Mouse (Mus musculus): ENCODE measurements around the gene Glp2r. TPM values are rescaled to one million over a fixed set of nuclear protein-coding genes. Genes with fewer than 3 reads are reported as not detected.
A peak's percentile ranks its signal among the peaks of the same experiment; 100 is the strongest.

Glp2r gene
- under 1 TPM; 0.43 to 0.54 TPM for total RNA-seq (2021)
- long read RNA-seq, partial matches to known transcripts = 0 of 401 reads
- long read RNA-seq, other reads (novel, unspliced or antisense) = 401 of 401 reads

- no peak for DNase-seq (ENCODE audit: low spot score in 2 of 2)
Observed at GRCm38 (mm10) chr11:67771053-67771452, at the start of gene Glp2r. Gene Glp2r (minus strand): TSS chr11:67771153.

- DNase-seq (ENCODE audit: low spot score in 2 of 2) = peak; percentile 72 to 78
Observed at GRCm38 (mm10) chr11:67820221-67820620, 49.3 kb upstream of the Glp2r start.

GRCm38 (mm10) chr11:67819604-67820003 lies 48.7 kb upstream of the Glp2r start:
- peak; percentile 67 to 72 for DNase-seq (ENCODE audit: low spot score in 2 of 2)

- no peak for DNase-seq (ENCODE audit: low spot score in 2 of 2)
Observed at GRCm38 (mm10) chr11:67811535-67811934, 40.6 kb upstream of the Glp2r start.

- no peak for DNase-seq (ENCODE audit: low spot score in 2 of 2)
Observed at GRCm38 (mm10) chr11:67808051-67808450, 37.1 kb upstream of the Glp2r start.

- no peak for DNase-seq (ENCODE audit: low spot score in 2 of 2)
Observed at GRCm38 (mm10) chr11:67806832-67807597, 36.1 kb upstream of the Glp2r start.

- DNase-seq (ENCODE audit: low spot score in 2 of 2) = no peak
Observed at GRCm38 (mm10) chr11:67805538-67805937, 34.6 kb upstream of the Glp2r start.

- DNase-seq (ENCODE audit: low spot score in 2 of 2) = no peak
Observed at GRCm38 (mm10) chr11:67801169-67801568, 30.2 kb upstream of the Glp2r start.

GRCm38 (mm10) chr11:67800130-67800723 lies 29.3 kb upstream of the Glp2r start:
- DNase-seq (ENCODE audit: low spot score in 2 of 2) = no peak

- DNase-seq (ENCODE audit: low spot score in 2 of 2) = no peak
Observed at GRCm38 (mm10) chr11:67797931-67798330, 27.0 kb upstream of the Glp2r start, which contains the start of gene Dhrs7c. Gene Dhrs7c (plus strand): TSS chr11:67798187.

- no peak for DNase-seq (ENCODE audit: low spot score in 2 of 2)
Observed at GRCm38 (mm10) chr11:67790182-67790581, 19.2 kb upstream of the Glp2r start.

GRCm38 (mm10) chr11:67774379-67774778 lies 3.4 kb upstream of the Glp2r start, which contains the start of gene Gsg1l2:
Gene Gsg1l2 (plus strand): TSS chr11:67774608.
- DNase-seq (ENCODE audit: low spot score in 2 of 2) = no peak

GRCm38 (mm10) chr11:67772577-67772976 lies 1.6 kb upstream of the Glp2r start:
- peak; percentile 62 to 63 for DNase-seq (ENCODE audit: low spot score in 2 of 2)

GRCm38 (mm10) chr11:67771691-67772090 lies 738 bp upstream of the Glp2r start:
- no peak for DNase-seq (ENCODE audit: low spot score in 2 of 2)

GRCm38 (mm10) chr11:67757373-67758167 lies 13.4 kb downstream of the Glp2r start:
- no peak for DNase-seq (ENCODE audit: low spot score in 2 of 2)

GRCm38 (mm10) chr11:67756287-67756686 lies 14.7 kb downstream of the Glp2r start:
- DNase-seq (ENCODE audit: low spot score in 2 of 2) = no peak

GRCm38 (mm10) chr11:67741569-67741968 lies 29.4 kb downstream of the Glp2r start:
- DNase-seq (ENCODE audit: low spot score in 2 of 2) = no peak

GRCm38 (mm10) chr11:67738846-67739490 lies 32.0 kb downstream of the Glp2r start:
- DNase-seq (ENCODE audit: low spot score in 2 of 2) = no peak

- no peak for DNase-seq (ENCODE audit: low spot score in 2 of 2)
Observed at GRCm38 (mm10) chr11:67738345-67738744, 32.6 kb downstream of the Glp2r start.

GRCm38 (mm10) chr11:67734597-67734996 lies 36.4 kb downstream of the Glp2r start:
- no peak for DNase-seq (ENCODE audit: low spot score in 2 of 2)

- DNase-seq (ENCODE audit: low spot score in 2 of 2) = no peak
Observed at GRCm38 (mm10) chr11:67733726-67734125, 37.2 kb downstream of the Glp2r start.
